Mouse (Mus musculus): ENCODE data around the gene Gm5726. TPM values are rescaled to one million over a fixed set of nuclear protein-coding genes. Genes with fewer than 3 reads are reported as not detected.
"Not testable (repeated sequence)": the region's sequence is repeated elsewhere in the genome, so short reads cannot be mapped to it uniquely, and the experiment has no call there.

The Gm5726 gene
- not detected in 2 replicates for polyA plus RNA-seq (2012; ENCODE audit: insufficient read depth, low replicate concordance)

DNA sequence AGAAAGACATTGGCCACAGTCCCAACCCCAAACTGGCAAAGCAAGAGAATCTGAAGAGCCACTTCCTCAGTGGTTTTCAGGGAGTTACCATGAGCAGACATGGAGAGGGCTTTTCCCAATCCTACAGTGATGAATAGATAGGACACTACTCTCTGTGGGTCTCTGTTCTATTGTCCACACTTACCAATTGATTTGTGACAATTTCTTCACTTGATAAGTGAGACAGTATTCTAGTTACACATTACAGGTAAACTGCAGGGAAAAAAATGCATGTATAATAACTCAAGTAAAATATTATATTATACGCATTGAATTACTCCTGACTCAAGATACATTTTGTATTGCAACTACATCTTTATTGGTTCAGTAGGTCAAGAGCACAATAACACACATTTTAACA lies at the start of gene Gm5726:
Gene Gm5726 (minus strand): TSS at position 101 of the 400 bp plus-strand sequence.
- H3K9me3 ChIP-seq; H3K36me3 ChIP-seq (replicated peaks; ENCODE audit: low read length); H3K27me3 ChIP-seq (replicated peaks); H3K4me1 ChIP-seq; H3K4me3 ChIP-seq (replicated peaks): not testable (repeated sequence)

DNA sequence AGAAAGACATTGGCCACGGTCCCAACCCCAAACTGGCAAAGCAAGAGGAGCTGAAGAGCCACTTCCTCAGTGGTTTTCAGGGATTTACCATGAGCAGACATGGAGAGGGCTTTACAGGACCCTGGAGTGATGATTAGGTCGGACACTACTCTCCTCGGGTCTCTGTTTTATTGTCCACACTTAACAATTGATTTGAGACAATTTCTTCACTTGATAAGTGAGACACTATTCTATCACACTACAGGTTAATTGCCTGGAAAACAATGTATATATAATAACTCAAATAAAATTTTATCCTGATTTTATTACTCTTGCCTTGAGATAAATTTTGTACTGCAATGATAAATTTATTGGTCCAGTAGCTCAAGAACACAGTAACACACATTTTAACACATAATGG lies 30.6 kb upstream of the Gm5726 start, which contains the start of gene Gm4141:
Gene Gm4141 (minus strand): TSS at position 101 of the 400 bp plus-strand sequence.
- H3K9me3 ChIP-seq; H3K4me3 ChIP-seq (replicated peaks): not testable (repeated sequence)

DNA sequence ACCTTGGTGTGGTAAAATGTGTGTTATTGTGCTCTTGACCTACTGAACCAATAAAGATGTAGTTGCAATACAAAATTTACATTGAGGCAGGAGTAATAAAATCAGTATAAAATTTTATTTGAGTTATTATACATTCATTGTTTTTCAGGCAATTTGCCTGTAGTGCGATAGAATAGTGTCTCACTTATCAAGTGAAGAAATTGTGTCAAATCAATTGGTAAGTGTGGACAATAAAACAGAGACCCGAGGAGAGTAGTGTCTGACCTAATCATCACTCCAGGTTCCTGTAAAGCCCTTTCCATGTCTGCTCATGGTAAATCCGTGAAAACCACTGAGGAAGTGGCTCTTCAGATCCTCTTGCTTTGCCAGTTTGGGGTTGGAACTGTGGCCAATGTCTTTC lies 12.0 kb downstream of the Gm5726 start, which contains the start of gene Vmn1r104:
Gene Vmn1r104 (plus strand): TSS at position 301 of the 400 bp plus-strand sequence.
- not testable (repeated sequence) for H3K36me3 ChIP-seq (replicated peaks; ENCODE audit: low read length); H3K4me1 ChIP-seq; H3K4me3 ChIP-seq (replicated peaks); H3K27me3 ChIP-seq (replicated peaks); H3K9me3 ChIP-seq

More for the DNA sequence above, 30.6 kb upstream of the Gm5726 start, which contains the start of gene Gm4141:
- H3K36me3 ChIP-seq (replicated peaks; ENCODE audit: low read length); H3K27me3 ChIP-seq (replicated peaks); H3K4me1 ChIP-seq: not testable (repeated sequence)

DNA sequence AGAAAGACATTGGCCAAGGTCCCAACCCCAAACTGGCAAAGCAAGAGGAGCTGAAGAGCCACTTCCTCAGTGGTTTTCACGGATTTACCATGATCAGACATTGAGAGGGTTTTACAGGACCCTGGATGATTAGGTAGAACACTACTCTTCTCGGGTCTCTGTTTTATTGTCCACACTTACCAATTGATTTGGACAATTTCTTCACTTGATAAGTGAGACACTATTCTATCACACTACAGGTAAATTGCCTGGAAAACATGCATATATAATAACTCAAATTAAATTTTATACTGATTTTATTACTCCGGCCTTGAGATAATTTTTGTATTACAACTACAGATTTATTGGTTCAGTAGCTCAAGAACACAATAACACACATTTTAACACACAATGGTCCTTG lies 35.1 kb downstream of the Gm5726 start, which contains the start of gene Vmn1r103:
Gene Vmn1r103 (minus strand): TSS at position 101 of the 400 bp plus-strand sequence.
- not testable (repeated sequence) for H3K27me3 ChIP-seq (replicated peaks); H3K4me1 ChIP-seq; H3K4me3 ChIP-seq (replicated peaks); H3K9me3 ChIP-seq; H3K36me3 ChIP-seq (replicated peaks; ENCODE audit: low read length)

Other genes with a start within 250 kb of the Gm5726 start
- not detected in 2 replicates for gene Gm4133, start 211.7 kb downstream of the Gm5726 start, polyA plus RNA-seq (2012; ENCODE audit: insufficient read depth, low replicate concordance)
- not detected in 2 replicates for gene Gm5728, start 170.3 kb downstream of the Gm5726 start, polyA plus RNA-seq (2012; ENCODE audit: insufficient read depth, low replicate concordance)
- not detected in 2 replicates for gene Vmn1r100, start 127.8 kb downstream of the Gm5726 start, polyA plus RNA-seq (2012; ENCODE audit: insufficient read depth, low replicate concordance)
- not detected in 2 replicates for gene Vmn1r101, start 103.2 kb downstream of the Gm5726 start, polyA plus RNA-seq (2012; ENCODE audit: insufficient read depth, low replicate concordance)
- not detected in 2 replicates for gene Gm10670, start 70.8 kb downstream of the Gm5726 start, polyA plus RNA-seq (2012; ENCODE audit: insufficient read depth, low replicate concordance)
- not detected in 2 replicates for gene Vmn1r103, start 35.2 kb downstream of the Gm5726 start, polyA plus RNA-seq (2012; ENCODE audit: insufficient read depth, low replicate concordance)
- not detected in 2 replicates for gene Vmn1r104, start 11.9 kb downstream of the Gm5726 start, polyA plus RNA-seq (2012; ENCODE audit: insufficient read depth, low replicate concordance)
- not detected in 2 replicates for gene Gm4141, start 30.5 kb upstream of the Gm5726 start, polyA plus RNA-seq (2012; ENCODE audit: insufficient read depth, low replicate concordance)
- not detected in 2 replicates for gene Gm4513, start 53.3 kb upstream of the Gm5726 start, polyA plus RNA-seq (2012; ENCODE audit: insufficient read depth, low replicate concordance)
- not detected in 2 replicates for gene Vmn1r107, start 123.2 kb upstream of the Gm5726 start, polyA plus RNA-seq (2012; ENCODE audit: insufficient read depth, low replicate concordance)
- gene Vmn1r111, start 157.5 kb upstream of the Gm5726 start, polyA plus RNA-seq (2012; ENCODE audit: insufficient read depth, low replicate concordance), result not detected in 2 replicates
- not detected in 2 replicates for gene Gm10668, start 184.9 kb upstream of the Gm5726 start, polyA plus RNA-seq (2012; ENCODE audit: insufficient read depth, low replicate concordance)
- not detected in 2 replicates for gene Vmn1r112, start 225.4 kb upstream of the Gm5726 start, polyA plus RNA-seq (2012; ENCODE audit: insufficient read depth, low replicate concordance)
- not detected in 2 replicates for gene Vmn1r113, start 241.5 kb upstream of the Gm5726 start, polyA plus RNA-seq (2012; ENCODE audit: insufficient read depth, low replicate concordance)

All from megakaryocyte, embryonic 14.5 days (primary cell).